Mouse (Mus musculus) forebrain, embryonic 10.5 days (tissue): ENCODE results near the gene Kif17. TPM values are rescaled to one million over a fixed set of nuclear protein-coding genes. Genes with fewer than 3 reads are reported as not detected.

Source experiments
- DNase-seq: peaks from one replicate; pipeline ENCODE4 v3.0.0-alpha.2; 2017; ENCODE audit warnings: low spot score; ENCODE audit errors: extremely low spot score
- H3K27ac ChIP-seq: fragments of 300-500 bp; sonication (generic); 2 replicates; pipeline ENCODE4 v1.5.1; 2016; ENCODE audit warnings: mild to moderate bottlenecking
- H3K27me3 ChIP-seq: fragments of 300-500 bp; sonication (generic); 2 replicates; pipeline ENCODE4 v1.6.1; 2016; ENCODE audit warnings: mild to moderate bottlenecking; ENCODE audit not compliant: poor library complexity, severe bottlenecking
- H3K36me3 ChIP-seq: fragments of 300-500 bp; sonication (generic); replicated peaks from 2 replicates; pipeline ENCODE4 v1.6.1; 2016; ENCODE audit warnings: mild to moderate bottlenecking, moderate library complexity
- H3K4me1 ChIP-seq: fragments of 300-500 bp; sonication (generic); 2 replicates; pipeline ENCODE4 v1.6.1; 2016
- H3K4me3 ChIP-seq: fragments of 300-500 bp; sonication (generic); 2 replicates; pipeline ENCODE4 v1.5.1; 2016; ENCODE audit warnings: mild to moderate bottlenecking, moderate library complexity
- H3K9me3 ChIP-seq: fragments of 300-500 bp; sonication (generic); 2 replicates; pipeline ENCODE4 v1.6.1; 2016; ENCODE audit warnings: mild to moderate bottlenecking, moderate library complexity
- WGBS: fragments of 180-500 bp; shearing (Covaris S2); methylation state at CpG from one replicate; pipeline ENCODE4 v1.1.7; 2016; 5-methylcytosine and 5-hydroxymethylcytosine counted together
- microRNA-seq: library from miRNA; unstranded; fragments of <30 nt; microRNA quantifications from one replicate; pipeline ENCODE4, GENCODE M21; 2017
- polyA plus RNA-seq: library from polyadenylated mRNA; unstranded; fragments of >200 nt; fragmentation: Nextera tagmentation; extraction: Ambion mirVana; gene quantifications from 2 replicates; pipeline ENCODE4 v1.2.1, GENCODE M21; 2016

Kif17 gene
- polyA plus RNA-seq, 1 experiment from 2014 or later: 0.25 TPM

GRCm38 (mm10) chr4:138337341-138337740 is 87.1 kb downstream of the Kif17 start:
- 83% methylated on average over 9 of the region's 9 CpGs for WGBS
- no peak for DNase-seq

GRCm38 (mm10) chr4:138339963-138340362 is 89.7 kb downstream of the Kif17 start:
- no peak overlapping the region for H3K4me3 ChIP-seq
- WGBS: 35% methylated on average over 4 of the region's 4 CpGs
- H3K27ac ChIP-seq: no peak overlapping the region
- no peaks in the 10 kb centered on the region for H3K36me3 ChIP-seq
- H3K9me3 ChIP-seq: no peaks in the 10 kb centered on the region
- DNase-seq: no peak
- H3K27me3 ChIP-seq: no peaks in the 10 kb centered on the region
- no peaks in the 10 kb centered on the region for H3K4me1 ChIP-seq

More at GRCm38 (mm10) chr4:138337341-138337740, 87.1 kb downstream of the Kif17 start:
- Histone ChIP-seq H3K27me3 (no peaks in the 10 kb centered on the region), H3K9me3 (no peaks in the 10 kb centered on the region), H3K4me3 (no peak overlapping the region), H3K36me3 (no peaks in the 10 kb centered on the region), H3K4me1 (no peaks in the 10 kb centered on the region), H3K27ac (no peak overlapping the region)

GRCm38 (mm10) chr4:138341393-138341792 is 91.2 kb downstream of the Kif17 start:
- Histone ChIP-seq H3K4me3 (no peak overlapping the region), H3K4me1 (no peaks in the 10 kb centered on the region), H3K27ac (no peak overlapping the region), H3K27me3 (no peaks in the 10 kb centered on the region), H3K36me3 (no peaks in the 10 kb centered on the region), H3K9me3 (no peaks in the 10 kb centered on the region)
- WGBS: 74% methylated on average over 8 of the region's 8 CpGs
- no peak for DNase-seq

GRCm38 (mm10) chr4:138342048-138342447 is 91.8 kb downstream of the Kif17 start:
- no peak overlapping the region for H3K4me3 ChIP-seq
- no peaks in the 10 kb centered on the region for H3K4me1 ChIP-seq
- no peak overlapping the region for H3K27ac ChIP-seq
- no peaks in the 10 kb centered on the region for H3K36me3 ChIP-seq
- WGBS: 90% methylated on average over 7 of the region's 7 CpGs
- DNase-seq: no peak
- no peaks in the 10 kb centered on the region for H3K27me3 ChIP-seq
- no peaks in the 10 kb centered on the region for H3K9me3 ChIP-seq

GRCm38 (mm10) chr4:138342778-138343177 is 92.5 kb downstream of the Kif17 start:
- no peak for DNase-seq
- Histone ChIP-seq H3K4me3 (no peak overlapping the region), H3K9me3 (no peaks in the 10 kb centered on the region), H3K4me1 (no peaks in the 10 kb centered on the region), H3K36me3 (no peaks in the 10 kb centered on the region), H3K27ac (no peak overlapping the region), H3K27me3 (no peaks in the 10 kb centered on the region)
- WGBS: 89% methylated on average over 6 of the region's 6 CpGs

- WGBS: 88% methylated on average over 10 of the region's 10 CpGs
- Histone ChIP-seq H3K27ac (no peak overlapping the region), H3K9me3 (no peaks in the 10 kb centered on the region), H3K4me3 (no peak overlapping the region), H3K36me3 (no peaks in the 10 kb centered on the region), H3K27me3 (no peaks in the 10 kb centered on the region), H3K4me1 (no peaks in the 10 kb centered on the region)
- DNase-seq: no peak
Measured at GRCm38 (mm10) chr4:138343341-138343837, 93.2 kb downstream of the Kif17 start.

- H3K4me3 ChIP-seq: no peak overlapping the region
- H3K27me3 ChIP-seq: no peaks in the 10 kb centered on the region
- H3K36me3 ChIP-seq: no peaks in the 10 kb centered on the region
- no peaks in the 10 kb centered on the region for H3K9me3 ChIP-seq
- DNase-seq: no peak
- H3K27ac ChIP-seq: no peak overlapping the region
- WGBS: 84% methylated on average over 9 of the region's 9 CpGs
- no peaks in the 10 kb centered on the region for H3K4me1 ChIP-seq
Measured at GRCm38 (mm10) chr4:138344891-138345545, 94.8 kb downstream of the Kif17 start.

- WGBS: 89% methylated on average over 1 of the region's 1 CpGs
- Histone ChIP-seq H3K36me3 (no peaks in the 10 kb centered on the region), H3K4me3 (no peak overlapping the region), H3K27ac (no peak overlapping the region), H3K4me1 (no peaks in the 10 kb centered on the region), H3K9me3 (no peaks in the 10 kb centered on the region; the same call in 1 of the 2 replicates), H3K27me3 (no peaks in the 10 kb centered on the region)
- no peak for DNase-seq
Measured at GRCm38 (mm10) chr4:138347280-138347679, 97.0 kb downstream of the Kif17 start.

GRCm38 (mm10) chr4:138348716-138349115 is 98.5 kb downstream of the Kif17 start:
- Histone ChIP-seq H3K4me3 (no peak overlapping the region), H3K27ac (no peak overlapping the region), H3K36me3 (no peaks in the 10 kb centered on the region), H3K9me3 (no peaks in the 10 kb centered on the region; the same call in 1 of the 2 replicates), H3K4me1 (no peaks in the 10 kb centered on the region), H3K27me3 (no peaks in the 10 kb centered on the region)
- no peak for DNase-seq
- 85% methylated on average over 7 of the region's 7 CpGs for WGBS

Small RNAs within 50 kb of the gene (microRNA-seq; reads per million reads assigned to microRNA genes)
- gene Gm27646: not detected
- not detected for gene Mir7019

Other genes with a start within 250 kb of the Kif17 start
- gene Hp1bp3, start 34.1 kb upstream of the Kif17 start, polyA plus RNA-seq: 147 and 152 TPM in 2 replicates
- 0.23 and 0.47 TPM in 2 replicates for gene Sh2d5, start within 50 bp of the Kif17 start, polyA plus RNA-seq
- 279 and 281 TPM in 2 replicates for gene Ddost, start 54.3 kb downstream of the Kif17 start, polyA plus RNA-seq
- 24.6 and 26.7 TPM in 2 replicates for gene Pink1, start 75.9 kb downstream of the Kif17 start, polyA plus RNA-seq
- 2.1 and 2.5 TPM in 2 replicates for gene Cda, start 117.6 kb downstream of the Kif17 start, polyA plus RNA-seq
- gene Fam43b, start 146.1 kb downstream of the Kif17 start, polyA plus RNA-seq: not detected in 2 replicates
- gene Mul1, start 184.2 kb downstream of the Kif17 start, polyA plus RNA-seq: 21.2 and 22.7 TPM in 2 replicates
- gene Camk2n1, start 203.9 kb downstream of the Kif17 start, polyA plus RNA-seq: 0.96 and 0.98 TPM in 2 replicates